Mouse (Mus musculus): ENCODE data around the gene Edf1.

DNA sequence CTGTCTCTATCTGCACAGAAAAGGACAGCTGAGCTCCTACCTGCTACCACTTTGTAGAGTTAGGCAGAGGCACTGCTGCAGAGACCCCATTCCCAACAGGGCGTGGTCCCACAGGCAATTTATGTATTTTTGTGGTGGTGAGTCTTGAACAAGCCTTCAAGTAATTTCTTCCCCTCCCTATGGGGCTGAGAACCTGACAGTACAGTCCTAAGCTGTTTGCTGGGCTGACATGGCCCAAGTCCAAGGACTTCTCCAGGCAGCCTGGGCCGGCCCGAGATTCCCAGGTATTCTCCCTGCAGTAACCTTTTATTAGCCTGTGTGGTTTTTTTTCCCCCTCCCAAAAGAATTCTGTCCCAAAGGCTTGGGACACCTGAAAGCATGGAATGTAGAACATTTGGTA lies 26.5 kb downstream of the Edf1 start:
- TF ChIP-seq CTCF (conservative IDR thresholded peaks at IDR 0.05; ENCODE audit: low read length) (no peak), POU5F1 (IDR thresholded peaks at IDR 0.05; ENCODE audit: borderline replicate concordance, low read length) (no peak)
